Mouse (Mus musculus): Measurements from ENCODE around the gene Lhfpl3.
"Not testable (repeated sequence)": the region's sequence is repeated elsewhere in the genome, so short reads cannot be mapped to it uniquely, and the experiment has no call there.

Gene Lhfpl3

GRCm38 (mm10) chr5:22745885-22746532, at the start of gene Lhfpl3:
Gene Lhfpl3, plus strand, starts transcription at chr5:22746059.
- DNase-seq (ENCODE audit: low spot score), result no peak

GRCm38 (mm10) chr5:22706271-22706670, 39.6 kb upstream of the Lhfpl3 start:
- DNase-seq (ENCODE audit: low spot score), result not testable (repeated sequence)

- no peak for DNase-seq (ENCODE audit: low spot score)
Measured at GRCm38 (mm10) chr5:22745529-22745884, 352 bp upstream of the Lhfpl3 start.

- no peak for DNase-seq (ENCODE audit: low spot score)
Measured at GRCm38 (mm10) chr5:22746533-22747021, 718 bp downstream of the Lhfpl3 start.

DNA sequence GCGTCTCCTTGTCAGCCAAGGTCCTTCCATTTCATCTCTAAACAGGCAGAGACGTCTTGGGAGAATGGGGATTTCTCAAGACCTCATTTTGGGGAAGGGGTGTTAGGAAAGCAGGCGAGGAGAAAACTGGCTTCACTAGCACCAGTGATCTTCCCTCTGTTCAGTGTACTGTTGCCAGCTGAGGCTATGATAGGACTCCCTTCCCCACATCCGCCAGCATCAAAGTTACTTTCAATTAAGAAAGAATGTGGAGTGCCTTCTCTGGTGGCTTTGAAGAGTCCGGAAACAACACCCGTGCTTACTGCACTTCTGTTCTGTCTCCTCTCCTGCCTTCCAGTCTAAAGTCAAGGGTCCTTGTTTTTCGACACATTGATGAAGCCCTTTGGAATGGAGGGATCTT, 1.4 kb downstream of the Lhfpl3 start:
- no peak for DNase-seq (ENCODE audit: low spot score)

DNA sequence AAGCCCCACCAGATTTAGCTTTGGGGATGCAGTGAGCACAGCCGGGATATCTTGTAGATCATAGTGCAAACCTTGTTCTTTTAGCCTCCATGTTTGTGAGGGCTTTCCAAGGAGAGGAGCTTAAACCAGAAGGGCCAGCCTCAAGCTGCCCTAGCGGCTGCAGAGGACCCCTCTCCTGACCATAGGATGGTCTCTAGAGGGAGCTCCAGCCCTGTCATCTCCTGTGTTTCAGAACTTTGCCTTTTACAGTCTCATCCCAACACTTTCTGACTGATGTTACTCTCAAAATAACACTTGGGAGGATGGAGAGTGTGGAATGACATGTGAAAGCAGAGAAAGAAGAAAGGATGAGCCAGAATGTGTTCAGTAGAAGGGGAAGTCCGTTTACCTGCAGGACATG, 11.4 kb downstream of the Lhfpl3 start:
- no peak for DNase-seq (ENCODE audit: low spot score)

DNA sequence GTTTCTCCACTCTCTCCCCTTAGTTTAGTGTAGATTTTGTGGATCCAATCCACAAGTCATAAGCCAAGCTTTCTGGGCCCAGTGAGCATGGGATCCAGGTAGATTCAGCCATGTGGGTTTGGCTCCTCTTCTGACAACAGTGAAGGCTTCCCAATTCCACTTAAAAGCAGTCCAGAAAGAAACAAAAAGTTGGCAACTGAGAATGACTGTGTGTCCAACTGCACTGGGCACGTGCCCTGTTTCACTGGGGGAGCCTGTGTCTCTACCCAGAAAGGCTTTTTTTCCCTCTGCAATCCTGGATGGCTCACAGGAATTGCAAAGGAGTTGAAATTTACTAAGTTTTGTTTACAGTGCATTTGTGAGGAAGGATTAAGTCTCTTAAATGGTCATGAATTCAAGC, 24.9 kb downstream of the Lhfpl3 start:
- no peak for DNase-seq (ENCODE audit: low spot score)

GRCm38 (mm10) chr5:22795361-22795760, 49.5 kb downstream of the Lhfpl3 start:
- DNase-seq (ENCODE audit: low spot score), result no peak

GRCm38 (mm10) chr5:22813426-22813825, 67.6 kb downstream of the Lhfpl3 start:
- DNase-seq (ENCODE audit: low spot score), result no peak

DNA sequence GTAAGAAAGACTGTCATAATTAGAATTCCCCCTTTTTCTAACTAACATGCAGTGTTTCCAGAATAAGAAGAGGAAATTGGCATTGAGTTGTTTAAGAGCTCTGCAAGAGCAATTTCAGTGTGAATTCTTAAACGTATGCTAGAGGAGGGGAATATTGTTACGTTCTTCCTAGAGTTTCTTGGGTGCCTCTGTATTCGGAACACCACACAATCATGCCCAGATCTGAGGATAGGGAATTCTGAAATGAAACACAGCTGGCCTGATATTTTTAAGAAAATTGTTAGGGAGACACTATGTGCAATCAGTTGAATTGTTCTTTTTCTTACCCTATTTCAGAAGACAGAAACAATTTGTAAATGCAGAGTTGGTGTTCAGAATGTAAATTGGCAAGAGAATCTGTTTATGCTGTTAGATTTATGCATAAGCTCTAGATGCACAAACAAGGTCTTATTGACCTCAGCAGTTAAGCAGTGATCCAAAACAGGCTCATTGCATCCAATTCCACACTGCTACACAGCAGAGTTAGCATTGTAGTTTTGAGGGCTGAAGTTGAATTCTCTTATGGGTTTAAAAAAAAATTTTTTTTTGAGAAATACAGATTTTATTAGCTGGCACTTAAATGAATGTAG, 84.1 kb downstream of the Lhfpl3 start:
- no peak for DNase-seq (ENCODE audit: low spot score)

DNA sequence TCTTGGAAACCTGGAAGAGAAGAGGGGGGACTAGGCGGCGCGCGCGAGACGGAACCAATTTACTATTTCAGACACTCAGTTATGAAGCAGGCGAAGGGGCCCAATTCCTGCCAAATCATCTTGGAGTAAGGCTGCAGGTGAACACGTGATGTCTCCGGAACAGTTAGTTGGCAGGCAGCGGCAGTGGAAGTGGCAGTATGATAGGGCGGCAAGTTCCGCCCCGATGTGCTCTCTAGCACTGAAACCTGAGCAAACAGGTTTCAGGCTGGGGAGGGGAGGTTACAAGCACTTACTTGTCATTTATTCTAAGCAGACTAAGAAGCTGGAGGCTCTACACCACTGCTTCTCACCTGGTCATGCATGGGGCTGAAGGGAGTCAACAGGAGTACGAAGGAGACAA, 105.7 kb downstream of the Lhfpl3 start:
- DNase-seq (ENCODE audit: low spot score), result no peak

- no peak for DNase-seq (ENCODE audit: low spot score)
Measured at GRCm38 (mm10) chr5:22853503-22853902, 107.6 kb downstream of the Lhfpl3 start.

- DNase-seq (ENCODE audit: low spot score), result no peak
Measured at GRCm38 (mm10) chr5:22856480-22856879, 110.6 kb downstream of the Lhfpl3 start.

- DNase-seq (ENCODE audit: low spot score), result no peak
Measured at GRCm38 (mm10) chr5:22861399-22861798, 115.5 kb downstream of the Lhfpl3 start.

- no peak for DNase-seq (ENCODE audit: low spot score)
Measured at GRCm38 (mm10) chr5:22869031-22869430, 123.2 kb downstream of the Lhfpl3 start.

DNA sequence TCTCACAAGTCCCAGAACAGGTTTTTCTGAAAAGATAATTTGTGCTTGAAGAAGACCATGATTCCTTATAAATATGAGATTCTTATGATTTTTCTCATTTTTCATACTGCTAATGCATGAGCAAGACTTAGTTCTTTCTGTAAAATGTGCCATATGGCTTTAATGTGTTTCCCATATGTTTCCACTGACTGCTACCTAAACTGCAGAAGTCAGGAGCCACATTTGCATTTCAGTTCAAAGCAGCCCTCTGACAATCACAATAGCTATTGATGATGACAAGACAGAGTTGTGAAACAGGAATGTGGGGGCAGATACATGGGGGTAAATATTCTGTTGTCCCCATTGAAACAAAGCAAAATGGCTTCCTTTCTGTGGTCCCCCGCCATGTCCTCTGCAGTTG, 126.6 kb downstream of the Lhfpl3 start:
- no peak for DNase-seq (ENCODE audit: low spot score)

GRCm38 (mm10) chr5:22888345-22888744, 142.5 kb downstream of the Lhfpl3 start:
- DNase-seq (ENCODE audit: low spot score), result no peak

DNA sequence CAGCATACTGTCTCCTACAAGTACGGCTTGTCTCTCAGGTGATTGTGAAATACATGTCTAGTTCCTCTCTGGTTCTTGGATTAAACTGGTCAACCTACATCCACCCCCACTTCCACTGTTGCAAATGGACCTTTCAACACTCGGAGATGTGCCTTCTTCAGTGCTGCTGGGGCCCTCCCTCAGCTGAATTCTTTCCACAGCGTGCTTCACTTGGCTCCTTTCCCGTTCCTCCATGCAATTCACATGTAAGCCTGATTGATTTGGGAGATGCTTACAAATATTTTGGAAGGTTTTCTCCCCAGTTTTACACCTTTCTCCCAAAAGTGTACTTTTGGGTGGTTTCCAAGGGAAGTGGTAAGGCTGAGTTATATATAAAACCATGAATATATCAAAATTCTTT, 143.6 kb downstream of the Lhfpl3 start:
- DNase-seq (ENCODE audit: low spot score), result no peak

GRCm38 (mm10) chr5:22897228-22897627, 151.4 kb downstream of the Lhfpl3 start:
- DNase-seq (ENCODE audit: low spot score), result no peak

GRCm38 (mm10) chr5:22897656-22898289, 151.9 kb downstream of the Lhfpl3 start:
- DNase-seq (ENCODE audit: low spot score), result no peak

- no peak for DNase-seq (ENCODE audit: low spot score)
Measured at GRCm38 (mm10) chr5:22898593-22898992, 152.7 kb downstream of the Lhfpl3 start.

DNA sequence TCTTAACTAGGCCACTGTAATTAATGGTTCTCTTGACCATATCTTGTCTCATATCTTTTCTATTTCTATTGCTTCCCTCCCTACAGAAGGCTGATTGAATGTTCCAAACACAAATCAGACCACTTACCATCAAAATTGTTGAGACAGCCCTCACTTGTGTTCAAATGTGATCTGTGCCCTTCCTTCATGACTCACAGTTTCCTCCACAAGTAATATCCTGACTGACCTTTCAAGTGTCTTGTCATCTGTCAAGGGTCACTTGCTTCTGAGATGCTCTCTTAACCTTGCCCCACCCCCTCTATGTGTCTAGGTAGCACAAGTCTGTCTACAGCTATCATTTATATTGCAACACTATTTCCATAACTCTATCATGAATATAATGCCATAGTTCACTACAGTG, 154.1 kb downstream of the Lhfpl3 start:
- no peak for DNase-seq (ENCODE audit: low spot score)

- no peak for DNase-seq (ENCODE audit: low spot score)
Measured at GRCm38 (mm10) chr5:22917197-22917596, 171.3 kb downstream of the Lhfpl3 start.
